Mouse (Mus musculus): ENCODE measurements around the gene Rbbp7. TPM values are rescaled to one million over a fixed set of nuclear protein-coding genes. Genes with fewer than 3 reads are reported as not detected.
"Not testable (repeated sequence)": the region's sequence is repeated elsewhere in the genome, so short reads cannot be mapped to it uniquely, and the experiment has no call there.

Gene Rbbp7
- polyA plus RNA-seq, 1 experiment from 2014 or later: 548 TPM

DNA sequence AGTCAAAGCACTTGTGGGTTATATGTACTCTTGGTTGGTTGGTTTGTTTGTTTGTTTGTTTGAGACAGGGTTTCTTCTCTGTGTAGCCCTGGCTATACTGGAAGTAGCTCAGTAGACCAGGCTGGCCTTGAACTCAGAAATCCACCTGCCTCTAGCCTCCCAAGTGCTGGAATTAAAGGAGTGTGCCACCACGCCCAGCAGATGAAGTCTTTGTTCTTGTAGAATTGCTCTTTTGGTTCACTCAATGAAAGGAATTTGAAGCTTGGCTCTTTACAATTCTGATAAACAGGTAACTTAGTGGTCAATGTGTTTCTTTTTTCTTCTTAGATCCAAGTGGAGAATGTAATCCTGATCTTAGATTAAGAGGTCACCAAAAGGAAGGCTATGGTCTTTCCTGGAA, 10.5 kb downstream of the Rbbp7 start:
- H3K4me2 ChIP-seq (replicated peaks; ENCODE audit: low read depth, low read length): no peak overlapping the region
- no peaks in the 10 kb centered on the region for H3K4me1 ChIP-seq (ENCODE audit: control insufficient read depth, insufficient read depth, low read length)
- H3K9ac ChIP-seq (replicated peaks; ENCODE audit: low read depth, low read length): no peak overlapping the region
- WGBS: 72% methylated on average over 1 of the region's 1 CpGs
- no peak overlapping the region for H3K4me3 ChIP-seq (ENCODE audit: low read depth, low read length)
- peaks cover 18% of the 10 kb centered on the region for H3K36me3 ChIP-seq (ENCODE audit: control insufficient read depth, insufficient read depth, low read length)
- H3K9me3 ChIP-seq (ENCODE audit: control insufficient read depth, low read depth, low read length): no peaks in the 10 kb centered on the region
- no peak overlapping the region for H3K27ac ChIP-seq (ENCODE audit: low read length)
- no peaks in the 10 kb centered on the region for H3K27me3 ChIP-seq (ENCODE audit: control insufficient read depth, insufficient read depth, low read length)
- ATAC-seq (ENCODE audit: insufficient number of reproducible peaks, insufficient read depth, low FRiP score, low read depth): no peak

DNA sequence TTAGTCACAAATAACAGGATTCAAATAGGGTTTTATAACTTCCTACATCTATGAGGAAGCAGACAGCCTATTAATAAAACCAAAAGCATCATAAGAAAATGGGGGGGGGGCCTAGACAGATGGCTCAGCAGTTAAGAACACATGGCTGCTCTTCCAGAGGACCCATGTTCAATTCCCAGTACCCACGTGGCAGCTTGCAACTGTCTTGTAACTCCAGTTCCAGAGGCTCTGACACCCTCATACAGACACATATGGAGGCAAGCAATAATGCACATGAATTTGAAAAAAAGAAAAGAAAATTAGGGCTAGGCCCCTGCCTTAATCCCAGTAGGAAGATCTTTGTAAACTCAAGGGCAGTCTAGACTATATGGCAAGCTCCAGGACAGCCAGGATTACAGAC, 28.2 kb downstream of the Rbbp7 start:
- Histone ChIP-seq H3K36me3 (ENCODE audit: control insufficient read depth, insufficient read depth, low read length) (peaks cover 6% of the 10 kb centered on the region), H3K27ac (ENCODE audit: low read length) (no peak overlapping the region), H3K9me3 (ENCODE audit: control insufficient read depth, low read depth, low read length) (no peaks in the 10 kb centered on the region), H3K9ac (replicated peaks; ENCODE audit: low read depth, low read length) (no peak overlapping the region), H3K4me1 (ENCODE audit: control insufficient read depth, insufficient read depth, low read length) (no peaks in the 10 kb centered on the region), H3K4me2 (replicated peaks; ENCODE audit: low read depth, low read length) (no peak overlapping the region), H3K4me3 (ENCODE audit: low read depth, low read length) (no peak overlapping the region), H3K27me3 (ENCODE audit: control insufficient read depth, insufficient read depth, low read length) (no peaks in the 10 kb centered on the region)
- 67% methylated on average over 1 of the region's 1 CpGs for WGBS
- no peak for ATAC-seq (ENCODE audit: insufficient number of reproducible peaks, insufficient read depth, low FRiP score, low read depth)

DNA sequence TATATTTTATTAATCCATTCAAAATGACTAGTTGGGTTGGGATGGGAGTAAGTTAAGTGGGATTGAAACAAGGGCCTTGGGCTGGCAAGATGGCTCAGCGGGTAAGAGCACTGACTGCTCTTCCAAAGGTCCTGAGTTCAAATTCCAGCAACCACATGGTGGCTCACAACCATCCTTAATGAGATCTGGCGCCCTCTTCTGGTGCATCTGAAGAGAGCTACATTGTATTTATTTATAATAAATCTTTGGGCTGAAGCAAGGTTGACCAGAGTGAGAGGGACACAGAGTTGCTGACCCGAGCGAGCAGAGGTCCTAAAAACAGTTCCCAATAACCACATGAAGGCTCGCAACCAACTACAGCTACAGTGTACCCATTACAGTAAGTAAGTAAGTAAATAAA, 31.2 kb downstream of the Rbbp7 start:
- not testable (repeated sequence) for H3K27me3 ChIP-seq (ENCODE audit: control insufficient read depth, insufficient read depth, low read length); ATAC-seq (ENCODE audit: insufficient number of reproducible peaks, insufficient read depth, low FRiP score, low read depth); H3K4me3 ChIP-seq (ENCODE audit: low read depth, low read length); H3K4me1 ChIP-seq (ENCODE audit: control insufficient read depth, insufficient read depth, low read length); H3K27ac ChIP-seq (ENCODE audit: low read length); H3K9me3 ChIP-seq (ENCODE audit: control insufficient read depth, low read depth, low read length); H3K36me3 ChIP-seq (ENCODE audit: control insufficient read depth, insufficient read depth, low read length); H3K4me2 ChIP-seq (replicated peaks; ENCODE audit: low read depth, low read length); H3K9ac ChIP-seq (replicated peaks; ENCODE audit: low read depth, low read length)
- WGBS: 81% methylated on average over 5 of the region's 5 CpGs

DNA sequence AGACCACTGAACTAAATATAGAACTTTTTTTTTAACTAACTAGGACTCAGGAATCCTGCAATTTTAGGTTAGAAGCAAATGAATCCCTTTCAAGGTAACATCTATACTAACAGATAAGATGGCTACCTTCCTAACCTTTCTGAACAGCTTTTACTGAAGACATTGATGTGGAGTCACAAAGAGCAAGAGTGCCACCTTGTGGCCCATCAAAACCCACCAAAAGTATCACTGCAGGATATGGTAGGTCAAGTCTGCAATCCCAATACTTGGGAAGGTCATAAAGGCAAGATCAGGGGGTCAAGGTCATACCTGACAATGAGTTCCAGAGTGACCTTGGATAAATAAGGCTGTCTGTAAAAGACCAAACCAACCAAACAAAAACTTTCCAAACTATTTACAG, 40.2 kb downstream of the Rbbp7 start:
- no peaks in the 10 kb centered on the region for H3K27me3 ChIP-seq (ENCODE audit: control insufficient read depth, insufficient read depth, low read length)
- no peak overlapping the region for H3K9ac ChIP-seq (replicated peaks; ENCODE audit: low read depth, low read length)
- H3K4me1 ChIP-seq (ENCODE audit: control insufficient read depth, insufficient read depth, low read length): no peaks in the 10 kb centered on the region
- ATAC-seq (ENCODE audit: insufficient number of reproducible peaks, insufficient read depth, low FRiP score, low read depth): no peak
- H3K4me2 ChIP-seq (replicated peaks; ENCODE audit: low read depth, low read length): no peak overlapping the region
- H3K27ac ChIP-seq (ENCODE audit: low read length): no peak overlapping the region
- no peak overlapping the region for H3K4me3 ChIP-seq (ENCODE audit: low read depth, low read length)
- H3K9me3 ChIP-seq (ENCODE audit: control insufficient read depth, low read depth, low read length): no peaks in the 10 kb centered on the region
- no peaks in the 10 kb centered on the region for H3K36me3 ChIP-seq (ENCODE audit: control insufficient read depth, insufficient read depth, low read length)

DNA sequence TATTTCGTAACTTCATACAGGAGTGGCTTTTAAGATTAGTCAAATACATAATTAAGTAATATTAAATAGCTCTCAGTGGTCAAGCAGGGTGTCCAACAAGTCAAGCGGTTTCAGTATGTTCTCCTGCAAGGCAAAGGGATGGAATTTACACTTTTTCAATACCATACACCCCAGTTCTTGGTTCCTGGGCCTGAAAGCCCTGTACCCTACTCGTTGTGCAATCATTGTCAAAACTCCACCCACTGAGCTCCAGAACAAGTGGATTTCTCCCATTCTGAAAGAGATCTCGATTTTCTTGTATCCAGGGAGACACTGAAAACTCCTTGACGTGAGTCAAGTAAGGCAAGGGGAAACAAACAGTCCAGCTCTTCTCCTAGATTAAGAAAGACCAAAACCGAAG, 67.8 kb downstream of the Rbbp7 start:
- H3K9me3 ChIP-seq (ENCODE audit: control insufficient read depth, low read depth, low read length): no peaks in the 10 kb centered on the region
- peak overlapping the region; percentile 50 for H3K4me3 ChIP-seq (ENCODE audit: low read depth, low read length)
- no peaks in the 10 kb centered on the region for H3K36me3 ChIP-seq (ENCODE audit: control insufficient read depth, insufficient read depth, low read length)
- WGBS: 47% methylated on average over 6 of the region's 6 CpGs
- no peak overlapping the region for H3K27ac ChIP-seq (ENCODE audit: low read length)
- no peaks in the 10 kb centered on the region for H3K4me1 ChIP-seq (ENCODE audit: control insufficient read depth, insufficient read depth, low read length)
- no peaks in the 10 kb centered on the region for H3K27me3 ChIP-seq (ENCODE audit: control insufficient read depth, insufficient read depth, low read length)
- H3K9ac ChIP-seq (replicated peaks; ENCODE audit: low read depth, low read length): no peak overlapping the region
- peak overlapping the region; percentile 68 for H3K4me2 ChIP-seq (replicated peaks; ENCODE audit: low read depth, low read length)
- no peak for ATAC-seq (ENCODE audit: insufficient number of reproducible peaks, insufficient read depth, low FRiP score, low read depth)

Other genes starting within 250 kb of the Rbbp7 start
- gene Reps2, start 116.8 kb upstream of the Rbbp7 start, polyA plus RNA-seq (2014; fragmentation: Nextera tagmentation; extraction: Ambion mirVana): 2.7 and 3.2 TPM in 2 replicates
- 14.7 and 17.0 TPM in 2 replicates for gene Txlng, start 69.1 kb downstream of the Rbbp7 start, polyA plus RNA-seq (2014; fragmentation: Nextera tagmentation; extraction: Ambion mirVana)
- 42.9 and 49.1 TPM in 2 replicates for gene Syap1, start 128.0 kb downstream of the Rbbp7 start, polyA plus RNA-seq (2014; fragmentation: Nextera tagmentation; extraction: Ambion mirVana)
- 97.3 and 103 TPM in 2 replicates for gene Ctps2, start 140.8 kb downstream of the Rbbp7 start, polyA plus RNA-seq (2014; fragmentation: Nextera tagmentation; extraction: Ambion mirVana)
- gene S100g, start 204.2 kb downstream of the Rbbp7 start, polyA plus RNA-seq (2014; fragmentation: Nextera tagmentation; extraction: Ambion mirVana): 11.1 and 16.4 TPM in 2 replicates